Mouse (Mus musculus): Measurements from ENCODE around the gene Nrp1. TPM values are rescaled to one million over a fixed set of nuclear protein-coding genes. Genes with fewer than 3 reads are reported as not detected.

The Nrp1 gene
- polyA plus RNA-seq, 1 experiment from 2014 or later, result 126 TPM

- 89% methylated on average over 1 of the region's 1 CpGs for WGBS
- H3K4me1 ChIP-seq (ENCODE audit: control insufficient read depth in 2 of 2, insufficient read depth in 2 of 2, low read length in 2 of 2), result peaks cover 3 to 19% of the 10 kb centered on the region in 2 experiments; a peak in 3 of 4 replicates
- no peak overlapping the region for H3K4me2 ChIP-seq (ENCODE audit: low read length)
- H3K36me3 ChIP-seq (ENCODE audit: control insufficient read depth, insufficient read depth, low read length), result peaks cover 89% of the 10 kb centered on the region
- H3K9ac ChIP-seq (ENCODE audit: low read length), result no peak overlapping the region
- H3K27ac ChIP-seq (replicated peaks in 1 of 2; ENCODE audit: control insufficient read depth in 1 of 2, insufficient read depth in 1 of 2, low read depth in 2 of 2, low read length in 2 of 2), result no peak overlapping the region; a peak in 1 of 4 replicates
- H3K9me3 ChIP-seq (ENCODE audit: control insufficient read depth, low read length), result no peaks in the 10 kb centered on the region
- ATAC-seq (ENCODE audit: insufficient number of reproducible peaks, insufficient read depth, low FRiP score, low read depth), result no peak
- H3K27me3 ChIP-seq (ENCODE audit: control insufficient read depth, insufficient read depth, low read length), result no peaks in the 10 kb centered on the region
- H3K4me3 ChIP-seq (ENCODE audit: control insufficient read depth in 1 of 2, insufficient read depth in 1 of 2, low read depth in 1 of 2, low read length in 2 of 2), result no peak overlapping the region
Measured at GRCm38 (mm10) chr8:128489351-128489750, 130.9 kb downstream of the Nrp1 start.

- H3K27ac ChIP-seq (replicated peaks in 1 of 2; ENCODE audit: control insufficient read depth in 1 of 2, insufficient read depth in 1 of 2, low read depth in 2 of 2, low read length in 2 of 2), result no peak overlapping the region; a peak in 1 of 4 replicates
- WGBS, result 53% methylated on average over 5 of the region's 5 CpGs
Measured at GRCm38 (mm10) chr8:128491126-128492067, 133.0 kb downstream of the Nrp1 start.

GRCm38 (mm10) chr8:128493801-128494200, 135.4 kb downstream of the Nrp1 start:
- peaks cover 92% of the 10 kb centered on the region for H3K36me3 ChIP-seq (ENCODE audit: control insufficient read depth, insufficient read depth, low read length)
- no peaks in the 10 kb centered on the region for H3K27me3 ChIP-seq (ENCODE audit: control insufficient read depth, insufficient read depth, low read length)
- no peak overlapping the region for H3K27ac ChIP-seq (replicated peaks in 1 of 2; ENCODE audit: control insufficient read depth in 1 of 2, insufficient read depth in 1 of 2, low read depth in 2 of 2, low read length in 2 of 2)
- H3K4me1 ChIP-seq (ENCODE audit: control insufficient read depth in 2 of 2, insufficient read depth in 2 of 2, low read length in 2 of 2), result peaks cover 0 to 5% of the 10 kb centered on the region in 2 experiments; a peak in 2 of 4 replicates
- H3K4me2 ChIP-seq (ENCODE audit: low read length), result no peak overlapping the region
- ATAC-seq (ENCODE audit: insufficient number of reproducible peaks, insufficient read depth, low FRiP score, low read depth), result no peak
- no peak overlapping the region for H3K4me3 ChIP-seq (ENCODE audit: control insufficient read depth in 1 of 2, insufficient read depth in 1 of 2, low read depth in 1 of 2, low read length in 2 of 2)
- no peaks in the 10 kb centered on the region for H3K9me3 ChIP-seq (ENCODE audit: control insufficient read depth, low read length)
- H3K9ac ChIP-seq (ENCODE audit: low read length), result no peak overlapping the region
- WGBS, result 86% methylated on average over 3 of the region's 3 CpGs

More at GRCm38 (mm10) chr8:128491126-128492067, 133.0 kb downstream of the Nrp1 start:
- Histone ChIP-seq H3K9ac (ENCODE audit: low read length) (no peak overlapping the region), H3K27me3 (ENCODE audit: control insufficient read depth, insufficient read depth, low read length) (no peaks in the 10 kb centered on the region), H3K9me3 (ENCODE audit: control insufficient read depth, low read length) (no peaks in the 10 kb centered on the region), H3K4me1 (ENCODE audit: control insufficient read depth in 2 of 2, insufficient read depth in 2 of 2, low read length in 2 of 2) (peaks cover 0 to 10% of the 10 kb centered on the region in 2 experiments; a peak in 3 of 4 replicates), H3K4me3 (ENCODE audit: control insufficient read depth in 1 of 2, insufficient read depth in 1 of 2, low read depth in 1 of 2, low read length in 2 of 2) (no peak overlapping the region), H3K36me3 (ENCODE audit: control insufficient read depth, insufficient read depth, low read length) (peaks cover 92% of the 10 kb centered on the region), H3K4me2 (ENCODE audit: low read length) (no peak overlapping the region)
- ATAC-seq (ENCODE audit: insufficient number of reproducible peaks, insufficient read depth, low FRiP score, low read depth), result peak; percentile 81

- H3K4me1 ChIP-seq (ENCODE audit: control insufficient read depth in 2 of 2, insufficient read depth in 2 of 2, low read length in 2 of 2), result no peaks in the 10 kb centered on the region
- H3K27me3 ChIP-seq (ENCODE audit: control insufficient read depth, insufficient read depth, low read length), result no peaks in the 10 kb centered on the region
- H3K4me2 ChIP-seq (ENCODE audit: low read length), result no peak overlapping the region
- H3K4me3 ChIP-seq (ENCODE audit: control insufficient read depth in 1 of 2, insufficient read depth in 1 of 2, low read depth in 1 of 2, low read length in 2 of 2), result no peak overlapping the region
- peaks cover 98% of the 10 kb centered on the region for H3K36me3 ChIP-seq (ENCODE audit: control insufficient read depth, insufficient read depth, low read length)
- no peak overlapping the region for H3K27ac ChIP-seq (replicated peaks in 1 of 2; ENCODE audit: control insufficient read depth in 1 of 2, insufficient read depth in 1 of 2, low read depth in 2 of 2, low read length in 2 of 2)
- no peak overlapping the region for H3K9ac ChIP-seq (ENCODE audit: low read length)
- 80% methylated on average over 4 of the region's 4 CpGs for WGBS
- ATAC-seq (ENCODE audit: insufficient number of reproducible peaks, insufficient read depth, low FRiP score, low read depth), result no peak
- H3K9me3 ChIP-seq (ENCODE audit: control insufficient read depth, low read length), result no peaks in the 10 kb centered on the region
Measured at GRCm38 (mm10) chr8:128498836-128499235, 140.4 kb downstream of the Nrp1 start.

- peaks cover 59% of the 10 kb centered on the region for H3K36me3 ChIP-seq (ENCODE audit: control insufficient read depth, insufficient read depth, low read length)
- H3K4me2 ChIP-seq (ENCODE audit: low read length), result no peak overlapping the region
Measured at GRCm38 (mm10) chr8:128504136-128504829, 145.9 kb downstream of the Nrp1 start.

GRCm38 (mm10) chr8:128505866-128506265, 147.5 kb downstream of the Nrp1 start:
- H3K9me3 ChIP-seq (ENCODE audit: control insufficient read depth, low read length), result no peaks in the 10 kb centered on the region
- no peak overlapping the region for H3K4me3 ChIP-seq (ENCODE audit: control insufficient read depth in 1 of 2, insufficient read depth in 1 of 2, low read depth in 1 of 2, low read length in 2 of 2)
- no peak overlapping the region for H3K4me2 ChIP-seq (ENCODE audit: low read length)
- peaks cover 4 to 18% of the 10 kb centered on the region in 2 experiments for H3K4me1 ChIP-seq (ENCODE audit: control insufficient read depth in 2 of 2, insufficient read depth in 2 of 2, low read length in 2 of 2)
- no peak for ATAC-seq (ENCODE audit: insufficient number of reproducible peaks, insufficient read depth, low FRiP score, low read depth)
- H3K9ac ChIP-seq (ENCODE audit: low read length), result no peak overlapping the region
- H3K36me3 ChIP-seq (ENCODE audit: control insufficient read depth, insufficient read depth, low read length), result peaks cover 43% of the 10 kb centered on the region
- H3K27ac ChIP-seq (replicated peaks in 1 of 2; ENCODE audit: control insufficient read depth in 1 of 2, insufficient read depth in 1 of 2, low read depth in 2 of 2, low read length in 2 of 2), result no peak overlapping the region
- no peaks in the 10 kb centered on the region for H3K27me3 ChIP-seq (ENCODE audit: control insufficient read depth, insufficient read depth, low read length)

More at GRCm38 (mm10) chr8:128504136-128504829, 145.9 kb downstream of the Nrp1 start:
- ATAC-seq (ENCODE audit: insufficient number of reproducible peaks, insufficient read depth, low FRiP score, low read depth), result no peak
- Histone ChIP-seq H3K4me1 (ENCODE audit: control insufficient read depth in 2 of 2, insufficient read depth in 2 of 2, low read length in 2 of 2) (peaks cover 3 to 16% of the 10 kb centered on the region in 2 experiments), H3K27me3 (ENCODE audit: control insufficient read depth, insufficient read depth, low read length) (no peaks in the 10 kb centered on the region), H3K4me3 (ENCODE audit: control insufficient read depth in 1 of 2, insufficient read depth in 1 of 2, low read depth in 1 of 2, low read length in 2 of 2) (no peak overlapping the region), H3K27ac (replicated peaks in 1 of 2; ENCODE audit: control insufficient read depth in 1 of 2, insufficient read depth in 1 of 2, low read depth in 2 of 2, low read length in 2 of 2) (no peak overlapping the region), H3K9me3 (ENCODE audit: control insufficient read depth, low read length) (no peaks in the 10 kb centered on the region), H3K9ac (ENCODE audit: low read length) (no peak overlapping the region)
- 81% methylated on average over 5 of the region's 5 CpGs for WGBS

GRCm38 (mm10) chr8:128508723-128509122, 150.3 kb downstream of the Nrp1 start:
- no peak overlapping the region for H3K4me2 ChIP-seq (ENCODE audit: low read length)
- peaks cover 4 to 18% of the 10 kb centered on the region in 2 experiments for H3K4me1 ChIP-seq (ENCODE audit: control insufficient read depth in 2 of 2, insufficient read depth in 2 of 2, low read length in 2 of 2)
- no peak for ATAC-seq (ENCODE audit: insufficient number of reproducible peaks, insufficient read depth, low FRiP score, low read depth)
- H3K27ac ChIP-seq (replicated peaks in 1 of 2; ENCODE audit: control insufficient read depth in 1 of 2, insufficient read depth in 1 of 2, low read depth in 2 of 2, low read length in 2 of 2), result peak overlapping the region; percentile 32 to 39
- H3K36me3 ChIP-seq (ENCODE audit: control insufficient read depth, insufficient read depth, low read length), result peaks cover 15% of the 10 kb centered on the region
- no peak overlapping the region for H3K9ac ChIP-seq (ENCODE audit: low read length)
- no peaks in the 10 kb centered on the region for H3K27me3 ChIP-seq (ENCODE audit: control insufficient read depth, insufficient read depth, low read length)
- no peaks in the 10 kb centered on the region for H3K9me3 ChIP-seq (ENCODE audit: control insufficient read depth, low read length)
- H3K4me3 ChIP-seq (ENCODE audit: control insufficient read depth in 1 of 2, insufficient read depth in 1 of 2, low read depth in 1 of 2, low read length in 2 of 2), result no peak overlapping the region
